ENCODE assay signal across 11 mouse cellular contexts in genomic region chr9:64939790-64940189, GRCm38 (mm10). TPM values are rescaled to one million over a fixed set of nuclear protein-coding genes. Genes with fewer than 3 reads are reported as not detected.
"Had no signal": no experiment of that assay in that cellular context is flagged by ENCODE, and none has a peak within 500 bp of the region (broad histone marks: within the 10 kb centered on the region; RNA-seq: fewer than 3 reads in every experiment).

No protein-coding gene starts in this region.

- ATAC-seq: midbrain, embryonic 13.5 days had no signal

- H3K9me3 ChIP-seq: limb, embryonic 12.5 days; midbrain, embryonic 13.5 days had no signal

- H3K27me3 ChIP-seq: midbrain, embryonic 13.5 days had no signal

- H3K4me3 ChIP-seq: limb, embryonic 12.5 days; midbrain, embryonic 13.5 days had no signal

- DNase-seq: kidney, adult 18-20 months; kidney, postnatal 10 days; right cerebral cortex, postnatal 14 days; thymus, postnatal 36 days had no signal

- H3K4me1 ChIP-seq: midbrain, embryonic 13.5 days had no signal

- H3K36me3 ChIP-seq: limb, embryonic 12.5 days; midbrain, embryonic 13.5 days had no signal

- H3K27ac ChIP-seq: macrophage; midbrain, embryonic 13.5 days had no signal

- H3K9ac ChIP-seq: limb, embryonic 12.5 days; midbrain, embryonic 13.5 days had no signal

- H3K4me2 ChIP-seq: limb, embryonic 12.5 days; midbrain, embryonic 13.5 days had no signal

RNA-seq across cellular contexts. Expression of gene Slc24a1, which starts 11.6 kb away (rescaled TPM):
- total RNA-seq: liver, adult 2 months; midbrain, postnatal 0 days had no signal
- polyA plus RNA-seq: kidney, embryonic 14.5 days; liver, adult 2 months; macrophage; small intestine, adult 2 months had no signal
